In the genomic region with DNA sequence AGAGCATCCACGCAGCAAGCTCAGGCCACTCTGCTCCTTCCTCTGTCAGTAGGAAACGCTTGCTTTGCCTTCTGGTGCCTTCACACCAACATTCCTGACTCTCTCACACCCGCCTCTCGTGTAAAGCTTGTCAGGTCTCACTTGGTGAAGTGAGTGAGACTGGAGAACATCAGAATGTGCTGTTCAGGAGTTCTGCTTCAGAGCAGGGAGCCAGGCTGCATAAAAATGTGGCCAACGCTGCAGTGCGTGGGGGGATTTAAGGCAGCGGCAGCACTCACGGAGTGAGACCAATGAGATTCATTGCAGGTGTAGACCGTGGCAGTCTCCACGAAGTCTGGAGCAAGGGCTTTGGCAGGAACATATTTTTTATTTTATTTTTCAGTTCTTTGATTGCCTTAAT, we compare ENCODE assay signal across 8 mouse cellular contexts.
A peak's percentile ranks its signal among the peaks of the same experiment; 100 is the strongest.
DNase-seq lines count a peak whose midpoint lies in the region; ATAC-seq lines count a peak whose summit lies in the region.

No protein-coding gene starts in this region.

- peaks cover 16% of the 10 kb centered on the region for H3K4me1 ChIP-seq in midbrain, embryonic 11.5 days (ENCODE audit: control insufficient read depth, insufficient read depth, low read length)
- peaks cover 27% of the 10 kb centered on the region for H3K4me1 ChIP-seq in midbrain, embryonic 15.5 days
- peaks cover 42% of the 10 kb centered on the region for H3K4me1 ChIP-seq in limb, embryonic 10.5 days

- whole genome bisulfite sequencing in midbrain, embryonic 11.5 days, result 54% methylated on average over 10 of the region's 10 CpGs
- 39% methylated on average over 10 of the region's 10 CpGs for WGBS in midbrain, embryonic 15.5 days
- 39% methylated on average over 10 of the region's 10 CpGs for WGBS in limb, embryonic 10.5 days

- H3K9me3 ChIP-seq in midbrain, embryonic 11.5 days (ENCODE audit: control insufficient read depth, low read length), result no peaks in the 10 kb centered on the region
- H3K9me3 ChIP-seq in midbrain, embryonic 15.5 days, result no peaks in the 10 kb centered on the region
- no peaks in the 10 kb centered on the region for H3K9me3 ChIP-seq in limb, embryonic 10.5 days (replicated peaks)

- no peak overlapping the region for H3K27ac ChIP-seq in midbrain, embryonic 11.5 days (ENCODE audit: low read depth, low read length)
- H3K27ac ChIP-seq in midbrain, embryonic 15.5 days, result no peak overlapping the region
- H3K27ac ChIP-seq in limb, embryonic 10.5 days, result peak overlapping the region; percentile 70; the same call in 1 of the 2 replicates

- H3K27me3 ChIP-seq in midbrain, embryonic 11.5 days (ENCODE audit: control insufficient read depth, insufficient read depth, low read length), result no peaks in the 10 kb centered on the region
- 0 out of 2 replicates have a peak, but pooled peaks cover 5% of the 10 kb centered on the region for H3K27me3 ChIP-seq in midbrain, embryonic 15.5 days (replicated peaks)
- H3K27me3 ChIP-seq in limb, embryonic 10.5 days (ENCODE audit: low read depth, poor library complexity, severe bottlenecking), result no peaks in the 10 kb centered on the region

- H3K4me2 ChIP-seq in midbrain, embryonic 11.5 days, result no peak overlapping the region
- no peak overlapping the region; the same call in 1 of the 2 replicates for H3K4me2 ChIP-seq in midbrain, embryonic 15.5 days

- H3K36me3 ChIP-seq in midbrain, embryonic 11.5 days (ENCODE audit: control insufficient read depth, insufficient read depth, low read length), result no peaks in the 10 kb centered on the region
- no peaks in the 10 kb centered on the region for H3K36me3 ChIP-seq in midbrain, embryonic 15.5 days (replicated peaks)
- no peaks in the 10 kb centered on the region for H3K36me3 ChIP-seq in limb, embryonic 10.5 days

- H3K4me3 ChIP-seq in midbrain, embryonic 11.5 days (ENCODE audit: low read depth, low read length), result no peak overlapping the region
- H3K4me3 ChIP-seq in midbrain, embryonic 15.5 days, result no peak overlapping the region
- H3K4me3 ChIP-seq in limb, embryonic 10.5 days, result no peak overlapping the region

- ATAC-seq in midbrain, embryonic 11.5 days (ENCODE audit: low FRiP score), result no peak
- ATAC-seq in midbrain, embryonic 15.5 days (replicated peaks), result no peak
- ATAC-seq in inflammation-experienced regulatory T-cells, adult 6 months, result no peak

- H3K9ac ChIP-seq in midbrain, embryonic 11.5 days (ENCODE audit: low read length), result no peak overlapping the region
- H3K9ac ChIP-seq in midbrain, embryonic 15.5 days, result no peak overlapping the region

- DNase-seq in heart, adult 11 months, result peak; percentile 87
- no peak for DNase-seq in heart, adult 8-10 months (ENCODE audit: low spot score)
- peak; percentile 74 for DNase-seq in midbrain, embryonic 11.5 days (ENCODE audit: low spot score, missing footprints)
- DNase-seq in limb, embryonic 10.5 days (ENCODE audit: low spot score), result no peak
- DNase-seq in right cerebral cortex, postnatal 36 days (ENCODE audit: low spot score in 2 of 2), result peak; percentile 68 to 82
- no peak for DNase-seq in thymus, postnatal 4 days

Comparison
In these comparisons a context has a peak if more than half of its experiments do, and no peak if none do; other contexts are left out.
1. DNase-seq: peak in heart, adult 11 months (single experiment), midbrain, embryonic 11.5 days (single experiment) and right cerebral cortex, postnatal 36 days (2 of 2); none in heart, adult 8-10 months (single experiment), limb, embryonic 10.5 days (single experiment) and thymus, postnatal 4 days (single experiment).